In genomic region chr6:125038666-125039065, GRCm38 (mm10) we compare ENCODE assay signal across 10 mouse cellular contexts. TPM values are rescaled to one million over a fixed set of nuclear protein-coding genes. Genes with fewer than 3 reads are reported as not detected.
DNase-seq lines count a peak whose midpoint lies in the region; ATAC-seq lines count a peak whose summit lies in the region.
"Had no signal": no experiment of that assay in that cellular context is flagged by ENCODE, and none has a peak within 500 bp of the region (broad histone marks: within the 10 kb centered on the region; RNA-seq: fewer than 3 reads in every experiment).

No protein-coding gene starts in this region.

- intact Hi-C loops in heart, postnatal 36 days (cut with DNase I) = loop anchor here (1.0 to 2.0 kb wide), 2 partner anchors 29 to 74 kb away; partner anchors contain the start of genes Cops7a and Zfp384

- no peak for ATAC-seq in hindbrain, embryonic 14.5 days (ENCODE audit: low FRiP score)
- no peak for ATAC-seq in midbrain, embryonic 12.5 days (ENCODE audit: low FRiP score, low read depth)

- H3K27ac ChIP-seq in heart, embryonic 10.5 days = peak overlapping the region; percentile 86
- H3K27ac ChIP-seq in embryonic facial prominence, embryonic 10.5 days (replicated peaks) = peak overlapping the region; percentile 89
- peak overlapping the region; percentile 60; the same call in 1 of the 2 replicates for H3K27ac ChIP-seq in hindbrain, embryonic 14.5 days
- H3K27ac ChIP-seq in midbrain, embryonic 12.5 days (replicated peaks) = 0 out of 2 replicates have a peak overlapping the region, but pooled peaks have one; percentile 43

- H3K36me3 ChIP-seq in heart, embryonic 10.5 days = peaks cover 43% of the 10 kb centered on the region
- H3K36me3 ChIP-seq in embryonic facial prominence, embryonic 10.5 days (replicated peaks) = peaks cover 64% of the 10 kb centered on the region
- H3K36me3 ChIP-seq in hindbrain, embryonic 14.5 days (replicated peaks; ENCODE audit: control insufficient read depth, insufficient read depth) = peaks cover 47% of the 10 kb centered on the region
- peaks cover 33% of the 10 kb centered on the region for H3K36me3 ChIP-seq in midbrain, embryonic 12.5 days

- H3K4me2 ChIP-seq in hindbrain, embryonic 14.5 days (replicated peaks) = peak overlapping the region; percentile 85
- H3K4me2 ChIP-seq in midbrain, embryonic 12.5 days (replicated peaks) = peak overlapping the region; percentile 51

- peaks cover 9% of the 10 kb centered on the region; the same call in 1 of the 2 replicates for H3K4me1 ChIP-seq in heart, embryonic 10.5 days
- peaks cover 15% of the 10 kb centered on the region for H3K4me1 ChIP-seq in embryonic facial prominence, embryonic 10.5 days
- peaks cover 10% of the 10 kb centered on the region; the same call in 1 of the 2 replicates for H3K4me1 ChIP-seq in hindbrain, embryonic 14.5 days (replicated peaks; ENCODE audit: control insufficient read depth, insufficient read depth, low read length)
- peaks cover 16% of the 10 kb centered on the region for H3K4me1 ChIP-seq in midbrain, embryonic 12.5 days

- no peaks in the 10 kb centered on the region for H3K27me3 ChIP-seq in heart, embryonic 10.5 days (ENCODE audit: insufficient read depth, poor library complexity, severe bottlenecking)
- no peaks in the 10 kb centered on the region for H3K27me3 ChIP-seq in embryonic facial prominence, embryonic 10.5 days (replicated peaks; ENCODE audit: low read depth, poor library complexity, severe bottlenecking)
- no peaks in the 10 kb centered on the region for H3K27me3 ChIP-seq in hindbrain, embryonic 14.5 days (ENCODE audit: control insufficient read depth, insufficient read depth, low read length)
- H3K27me3 ChIP-seq in midbrain, embryonic 12.5 days = no peaks in the 10 kb centered on the region
- H3K27me3 ChIP-seq: CH12.LX had no signal

- peak overlapping the region; percentile 75; the same call in 1 of the 2 replicates for H3K4me3 ChIP-seq in heart, embryonic 10.5 days
- peak overlapping the region; percentile 79 for H3K4me3 ChIP-seq in embryonic facial prominence, embryonic 10.5 days
- H3K4me3 ChIP-seq in hindbrain, embryonic 14.5 days (replicated peaks; ENCODE audit: low read length) = no peak overlapping the region
- 0 out of 2 replicates have a peak overlapping the region, but pooled peaks have one; percentile 33 for H3K4me3 ChIP-seq in midbrain, embryonic 12.5 days

- no peak overlapping the region for H3K9ac ChIP-seq in hindbrain, embryonic 14.5 days
- H3K9ac ChIP-seq in midbrain, embryonic 12.5 days (replicated peaks) = no peak overlapping the region

- H3K9me3 ChIP-seq in heart, embryonic 10.5 days = no peaks in the 10 kb centered on the region
- no peaks in the 10 kb centered on the region for H3K9me3 ChIP-seq in embryonic facial prominence, embryonic 10.5 days
- H3K9me3 ChIP-seq in hindbrain, embryonic 14.5 days (ENCODE audit: control insufficient read depth, low read length) = no peaks in the 10 kb centered on the region
- H3K9me3 ChIP-seq in midbrain, embryonic 12.5 days = no peaks in the 10 kb centered on the region

- no peak for DNase-seq in heart, embryonic 10.5 days (ENCODE audit: low spot score)
- no peak for DNase-seq in heart, postnatal 36 days
- no peak for DNase-seq in embryonic facial prominence, embryonic 10.5 days (ENCODE audit: low spot score)
- no peak for DNase-seq in hindbrain, embryonic 14.5 days (ENCODE audit: low spot score)
- no peak for DNase-seq in gastrocnemius, adult 8-10 months (ENCODE audit: low spot score in 2 of 2)
- no peak for DNase-seq in adrenal gland, adult 18-20 months (ENCODE audit: low spot score in 2 of 2)
- DNase-seq in cerebellum, adult 8-10 months = no peak

- 80% methylated on average over 4 of the region's 4 CpGs for WGBS in heart, embryonic 10.5 days
- 93% methylated on average over 4 of the region's 4 CpGs for WGBS in embryonic facial prominence, embryonic 10.5 days
- 92% methylated on average over 4 of the region's 4 CpGs for WGBS in hindbrain, embryonic 14.5 days
- WGBS in midbrain, embryonic 12.5 days = 96% methylated on average over 4 of the region's 4 CpGs

RNA-seq across cellular contexts. Expression of gene Ing4, which starts 0.9 kb away (rescaled TPM):
- polyA plus RNA-seq in heart, embryonic 10.5 days (2016; fragmentation: Nextera tagmentation; extraction: Ambion mirVana) = 74.4 and 84.5 TPM in 2 replicates
- total RNA-seq in heart, postnatal 36 days (2021) = 10 to 100 TPM; 30.5 to 34.4 TPM
- 125 and 137 TPM in 2 replicates for polyA plus RNA-seq in embryonic facial prominence, embryonic 10.5 days (2016; fragmentation: Nextera tagmentation; extraction: Ambion mirVana)
- 112 and 113 TPM in 2 replicates for polyA plus RNA-seq in hindbrain, embryonic 14.5 days (2014; fragmentation: Nextera tagmentation; extraction: Ambion mirVana)
- 163 and 171 TPM in 2 replicates for polyA plus RNA-seq in midbrain, embryonic 12.5 days (2016; fragmentation: Nextera tagmentation; extraction: Ambion mirVana)
- 10 to 100 TPM; 19.8 to 22.3 (median 20.7) TPM for total RNA-seq in gastrocnemius, adult 8-10 months (2022)
- total RNA-seq in adrenal gland, adult 18-20 months (2021) = 10 to 100 TPM; 45.3 to 53.4 TPM

RNA-seq across cellular contexts. Expression of gene Acrbp, which starts 10.8 kb away (rescaled TPM):
- 4.8 and 8.0 TPM in 2 replicates for polyA plus RNA-seq in heart, embryonic 10.5 days (2016; fragmentation: Nextera tagmentation; extraction: Ambion mirVana)
- 1 to 10 TPM; 1.7 to 2.1 TPM for total RNA-seq in heart, postnatal 36 days (2021)
- polyA plus RNA-seq in embryonic facial prominence, embryonic 10.5 days (2016; fragmentation: Nextera tagmentation; extraction: Ambion mirVana) = 15.9 and 17.8 TPM in 2 replicates
- polyA plus RNA-seq in hindbrain, embryonic 14.5 days (2014; fragmentation: Nextera tagmentation; extraction: Ambion mirVana) = 17.1 and 18.7 TPM in 2 replicates
- 18.0 and 18.9 TPM in 2 replicates for polyA plus RNA-seq in midbrain, embryonic 12.5 days (2016; fragmentation: Nextera tagmentation; extraction: Ambion mirVana)
- 1 to 10 TPM in 3 of 4 experiments, under 1 TPM in 1; 0.97 to 2.5 (median 1.5) TPM for total RNA-seq in gastrocnemius, adult 8-10 months (2022)
- total RNA-seq in adrenal gland, adult 18-20 months (2021) = 1 to 10 TPM; 7.8 to 9.6 TPM

RNA-seq across cellular contexts. Expression of gene Lpar5, which starts 29.1 kb away (rescaled TPM):
- polyA plus RNA-seq in heart, embryonic 10.5 days (2016; fragmentation: Nextera tagmentation; extraction: Ambion mirVana) = 0.37 and 0.38 TPM in 2 replicates
- under 1 TPM in 1 of 2 experiments, not detected in 1; 0.24 TPM for total RNA-seq in heart, postnatal 36 days (2021)
- 0.10 and 0.21 TPM in 2 replicates for polyA plus RNA-seq in embryonic facial prominence, embryonic 10.5 days (2016; fragmentation: Nextera tagmentation; extraction: Ambion mirVana)
- 0.50 and 0.51 TPM in 2 replicates for polyA plus RNA-seq in hindbrain, embryonic 14.5 days (2014; fragmentation: Nextera tagmentation; extraction: Ambion mirVana)
- 0.16 and 0.26 TPM in 2 replicates for polyA plus RNA-seq in midbrain, embryonic 12.5 days (2016; fragmentation: Nextera tagmentation; extraction: Ambion mirVana)
- total RNA-seq in gastrocnemius, adult 8-10 months (2022) = under 1 TPM in 1 of 4 experiments, not detected in 3; 0.20 TPM
- total RNA-seq in adrenal gland, adult 18-20 months (2021) = under 1 TPM; 0.40 to 0.93 TPM

RNA-seq across cellular contexts. Expression of gene Zfp384, which starts 29.7 kb away (rescaled TPM):
- polyA plus RNA-seq in heart, embryonic 10.5 days (2016; fragmentation: Nextera tagmentation; extraction: Ambion mirVana) = 7.9 and 14.2 TPM in 2 replicates
- total RNA-seq in heart, postnatal 36 days (2021) = 10 to 100 TPM; 19.6 to 21.6 TPM
- 9.4 and 11.0 TPM in 2 replicates for polyA plus RNA-seq in embryonic facial prominence, embryonic 10.5 days (2016; fragmentation: Nextera tagmentation; extraction: Ambion mirVana)
- polyA plus RNA-seq in hindbrain, embryonic 14.5 days (2014; fragmentation: Nextera tagmentation; extraction: Ambion mirVana) = 12.0 and 14.6 TPM in 2 replicates
- polyA plus RNA-seq in midbrain, embryonic 12.5 days (2016; fragmentation: Nextera tagmentation; extraction: Ambion mirVana) = 18.0 and 20.6 TPM in 2 replicates
- 10 to 100 TPM; 24.3 to 29.7 (median 27.4) TPM for total RNA-seq in gastrocnemius, adult 8-10 months (2022)
- 10 to 100 TPM; 56.0 to 56.1 TPM for total RNA-seq in adrenal gland, adult 18-20 months (2021)

RNA-seq across cellular contexts. Expression of gene Pianp, which starts 42.2 kb away (rescaled TPM):
- 0.14 TPM in 1 of 2 replicates, not detected in the other for polyA plus RNA-seq in heart, embryonic 10.5 days (2016; fragmentation: Nextera tagmentation; extraction: Ambion mirVana)
- 1 to 10 TPM in 1 of 2 experiments, under 1 TPM in 1; 0.81 to 1.0 TPM for total RNA-seq in heart, postnatal 36 days (2021)
- polyA plus RNA-seq in embryonic facial prominence, embryonic 10.5 days (2016; fragmentation: Nextera tagmentation; extraction: Ambion mirVana) = 0.82 and 1.1 TPM in 2 replicates
- polyA plus RNA-seq in hindbrain, embryonic 14.5 days (2014; fragmentation: Nextera tagmentation; extraction: Ambion mirVana) = 47.8 and 53.8 TPM in 2 replicates
- 6.7 and 7.7 TPM in 2 replicates for polyA plus RNA-seq in midbrain, embryonic 12.5 days (2016; fragmentation: Nextera tagmentation; extraction: Ambion mirVana)
- under 1 TPM in 3 of 4 experiments, not detected in 1; 0.19 to 0.70 (median 0.36) TPM for total RNA-seq in gastrocnemius, adult 8-10 months (2022)
- 1 to 10 TPM; 1.6 to 3.0 TPM for total RNA-seq in adrenal gland, adult 18-20 months (2021)
- total RNA-seq: hematopoietic stem cell, adult 5-6 weeks had no signal
